Mouse (Mus musculus) urinary bladder, postnatal 10 days (tissue): ENCODE data around the gene Nos2.
A peak's percentile ranks its signal among the peaks of the same experiment; 100 is the strongest.

Source experiments
- DNase-seq: peaks from one replicate; pipeline ENCODE4 v3.0.0; 2022; ENCODE audit warnings: low spot score

Gene Nos2

DNA sequence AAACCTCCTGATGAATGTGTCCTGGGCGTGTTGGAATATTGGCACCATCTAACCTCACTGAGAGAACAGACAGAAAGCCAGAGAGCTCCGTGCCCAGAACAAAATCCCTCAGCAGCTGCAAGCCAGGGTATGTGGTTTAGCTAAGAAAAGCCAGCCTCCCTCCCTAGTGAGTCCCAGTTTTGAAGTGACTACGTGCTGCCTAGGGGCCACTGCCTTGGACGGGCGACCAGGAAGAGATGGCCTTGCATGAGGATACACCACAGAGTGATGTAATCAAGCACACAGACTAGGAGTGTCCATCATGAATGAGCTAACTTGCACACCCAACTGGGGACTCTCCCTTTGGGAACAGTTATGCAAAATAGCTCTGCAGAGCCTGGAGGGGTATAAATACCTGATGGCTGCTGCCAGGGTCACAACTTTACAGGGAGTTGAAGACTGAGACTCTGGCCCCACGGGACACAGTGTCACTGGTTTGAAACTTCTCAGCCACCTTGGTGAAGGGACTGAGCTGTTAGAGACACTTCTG lies at the start of gene Nos2:
TSS of gene Nos2 (plus strand) at position 377 of the 529 bp plus-strand sequence.
- no peak for DNase-seq

DNA sequence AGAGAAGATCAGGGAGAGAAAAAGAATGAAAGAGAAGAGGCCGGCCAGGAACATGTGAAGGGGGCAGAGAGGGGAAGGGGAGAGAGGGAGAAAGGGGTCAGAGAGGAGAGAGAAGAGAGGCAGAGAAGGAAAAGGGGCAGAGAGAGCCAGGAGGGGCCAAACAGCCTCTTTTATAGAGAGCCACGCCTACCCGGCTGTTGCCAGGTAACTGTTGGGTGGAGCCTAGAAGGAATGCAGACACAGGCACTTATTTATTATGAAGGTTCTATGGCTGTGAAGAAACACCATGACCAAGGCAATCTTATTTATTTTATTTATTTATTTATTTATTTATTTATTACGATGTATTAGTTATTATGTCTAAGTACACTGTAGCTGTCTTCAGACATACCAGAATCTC lies 49.7 kb upstream of the Nos2 start:
- DNase-seq = no peak

- DNase-seq = no peak
Measured at GRCm38 (mm10) chr11:78872782-78873181, 47.8 kb upstream of the Nos2 start.

- no peak for DNase-seq
Measured at GRCm38 (mm10) chr11:78879727-78880126, 40.9 kb upstream of the Nos2 start.

DNA sequence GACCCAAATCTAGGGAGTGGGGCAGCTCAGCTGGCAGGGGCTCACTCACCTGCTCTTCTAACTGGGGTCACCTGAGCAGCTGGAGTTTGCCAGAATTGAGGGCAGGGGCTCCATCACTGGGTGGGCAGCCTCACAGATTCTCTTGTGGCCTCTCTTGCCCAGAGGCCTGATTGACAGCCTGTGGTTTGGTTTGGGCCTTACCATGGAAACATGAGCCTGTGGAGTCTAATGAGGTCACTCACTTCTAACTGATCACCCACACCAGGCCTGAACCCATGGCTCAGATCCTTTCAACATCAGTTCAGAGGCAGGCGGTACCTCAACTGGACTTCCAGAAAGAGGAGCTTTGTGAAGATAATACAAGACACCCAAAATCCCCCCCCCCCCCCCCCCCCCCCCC lies 33.9 kb upstream of the Nos2 start:
- no peak for DNase-seq

DNA sequence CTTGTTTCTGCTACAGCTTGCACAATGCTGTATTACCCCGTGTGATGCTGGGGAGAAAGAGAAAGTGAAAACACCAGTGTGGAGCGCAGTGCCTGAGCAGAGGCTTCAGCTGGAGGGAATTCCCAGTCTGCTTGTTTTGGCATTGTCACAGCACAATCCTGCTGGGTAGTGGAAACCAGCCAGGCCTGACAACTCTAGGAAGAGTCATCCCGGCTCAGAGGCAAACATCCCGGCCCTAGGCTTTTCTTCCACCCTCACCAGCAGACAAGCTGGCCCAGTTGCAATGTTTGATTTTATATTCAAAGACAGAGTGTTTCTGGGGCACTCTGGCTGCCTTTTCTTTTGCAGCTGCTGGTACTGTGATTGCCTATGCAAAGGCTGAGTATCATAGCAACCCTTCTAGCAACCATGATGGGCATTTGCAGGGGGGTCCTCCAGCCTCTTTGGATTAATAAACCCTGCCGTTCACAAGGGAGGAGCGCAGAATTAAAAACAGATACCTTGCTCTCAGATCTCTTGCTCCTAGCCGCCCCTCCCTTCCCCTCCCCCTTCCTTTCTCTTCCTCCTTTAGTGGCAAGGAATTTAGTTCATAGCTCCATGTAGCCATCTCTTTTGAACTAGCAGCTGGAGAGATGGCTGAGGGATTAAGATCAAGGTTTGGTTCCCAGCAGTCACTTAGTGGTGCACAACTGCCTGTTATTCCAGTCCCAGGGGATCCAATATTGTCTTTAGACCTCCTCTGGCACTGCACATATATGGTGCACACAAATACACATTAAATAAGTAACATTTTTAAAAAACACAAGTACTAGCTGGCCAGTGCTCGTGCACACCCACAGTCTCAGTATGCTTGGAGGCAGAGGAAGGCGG lies 33.2 kb upstream of the Nos2 start:
- DNase-seq = peak; percentile 18

DNA sequence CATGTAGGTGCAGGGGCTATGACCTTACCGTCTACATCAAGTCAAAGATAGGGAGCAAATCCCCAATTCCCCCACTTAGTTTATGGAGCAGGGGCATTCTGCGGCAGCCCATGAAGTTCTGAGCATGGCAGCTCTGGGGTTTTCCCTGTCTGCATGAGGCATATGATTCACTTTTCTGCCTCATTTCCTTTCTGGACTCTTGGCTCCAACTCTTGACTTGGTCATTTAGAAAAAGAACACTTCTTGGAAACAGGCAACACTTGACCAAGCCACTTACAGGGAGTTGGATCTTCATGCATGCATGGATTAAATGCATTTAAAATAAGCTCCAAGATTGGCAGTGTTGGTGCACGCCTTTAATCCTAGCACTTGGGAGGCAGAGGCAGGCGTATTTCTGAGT lies 31.4 kb upstream of the Nos2 start:
- no peak for DNase-seq

DNA sequence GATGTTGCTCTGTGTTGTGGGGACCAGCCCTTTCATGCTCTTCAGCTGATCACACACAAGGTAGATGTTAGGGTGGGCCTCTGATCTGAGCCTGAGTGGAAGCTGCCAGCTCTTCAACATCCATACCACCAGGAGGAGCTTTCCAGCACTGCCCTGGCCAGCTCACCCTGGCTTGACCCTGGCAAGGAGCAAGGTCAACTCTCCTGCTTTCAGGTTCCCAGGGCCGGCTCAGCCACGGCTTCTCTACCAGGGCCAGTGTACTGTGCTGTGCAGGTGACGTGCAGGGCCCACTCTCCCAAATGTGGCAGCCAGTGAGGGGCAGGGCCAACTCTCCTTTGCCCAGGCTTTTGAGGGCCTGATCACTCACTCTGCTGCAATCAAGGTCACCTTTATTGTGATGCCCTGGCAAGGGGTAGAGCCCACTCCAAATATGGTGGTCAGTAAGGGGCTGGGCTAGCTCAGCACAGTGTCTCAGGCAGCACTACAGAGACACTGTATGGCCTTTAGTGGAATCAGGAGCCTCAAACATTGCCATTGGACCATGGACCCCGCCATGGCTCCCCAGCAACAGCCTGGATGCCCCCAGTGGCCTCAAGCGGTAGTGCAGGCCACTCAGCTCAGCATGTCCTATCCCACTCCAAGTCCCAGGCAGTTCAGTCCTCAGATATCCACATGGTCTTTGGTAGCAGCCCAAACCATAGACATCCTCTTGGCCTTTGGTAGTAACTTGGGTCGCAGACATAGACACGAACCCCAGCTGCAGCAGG lies 24.0 kb upstream of the Nos2 start:
- no peak for DNase-seq

- no peak for DNase-seq
Measured at GRCm38 (mm10) chr11:78915473-78915872, 5.1 kb upstream of the Nos2 start.

- DNase-seq = no peak
Measured at GRCm38 (mm10) chr11:78916410-78916809, 4.2 kb upstream of the Nos2 start.

DNA sequence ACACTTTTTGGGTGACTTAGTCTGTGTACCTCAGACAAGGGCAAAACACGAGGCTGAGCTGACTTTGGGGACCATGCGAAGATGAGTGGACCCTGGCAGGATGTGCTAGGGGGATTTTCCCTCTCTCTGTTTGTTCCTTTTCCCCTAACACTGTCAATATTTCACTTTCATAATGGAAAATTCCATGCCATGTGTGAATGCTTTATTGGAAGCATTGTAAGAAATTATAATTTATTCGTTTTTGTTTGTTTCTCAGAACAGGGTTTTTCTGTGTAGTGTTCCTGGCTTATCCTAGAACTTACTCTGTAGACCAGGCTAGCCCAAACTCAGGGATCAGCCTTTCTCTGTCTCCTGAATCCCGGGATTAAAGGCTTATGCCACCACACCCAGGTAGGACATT lies 842 bp upstream of the Nos2 start:
- DNase-seq = no peak

- DNase-seq = no peak
Measured at GRCm38 (mm10) chr11:78922678-78923407, 2.3 kb downstream of the Nos2 start.

DNA sequence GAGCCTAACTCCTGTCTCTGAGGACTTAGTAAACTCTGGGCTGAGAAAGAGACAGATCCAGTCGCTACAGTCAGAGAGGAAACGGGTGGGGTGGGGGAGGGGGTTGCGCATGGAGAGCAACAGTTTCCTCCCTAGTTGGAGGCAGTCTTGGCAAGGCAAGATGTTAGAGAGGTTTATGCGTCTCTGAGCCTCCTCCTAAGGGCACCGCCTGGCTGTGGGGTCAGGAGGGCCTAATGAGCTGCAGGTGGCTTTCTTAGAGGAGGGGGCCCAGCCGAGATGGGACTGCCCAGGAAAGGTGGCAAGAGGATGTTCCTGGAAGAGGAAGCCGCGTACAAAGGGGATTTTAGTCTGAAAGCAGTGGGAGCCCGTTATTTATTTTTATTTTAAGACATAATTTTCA lies 3.5 kb downstream of the Nos2 start:
- DNase-seq = no peak

GRCm38 (mm10) chr11:78924916-78925315 lies 4.3 kb downstream of the Nos2 start:
- no peak for DNase-seq

- no peak for DNase-seq
Measured at GRCm38 (mm10) chr11:78929345-78929744, 8.8 kb downstream of the Nos2 start.

DNA sequence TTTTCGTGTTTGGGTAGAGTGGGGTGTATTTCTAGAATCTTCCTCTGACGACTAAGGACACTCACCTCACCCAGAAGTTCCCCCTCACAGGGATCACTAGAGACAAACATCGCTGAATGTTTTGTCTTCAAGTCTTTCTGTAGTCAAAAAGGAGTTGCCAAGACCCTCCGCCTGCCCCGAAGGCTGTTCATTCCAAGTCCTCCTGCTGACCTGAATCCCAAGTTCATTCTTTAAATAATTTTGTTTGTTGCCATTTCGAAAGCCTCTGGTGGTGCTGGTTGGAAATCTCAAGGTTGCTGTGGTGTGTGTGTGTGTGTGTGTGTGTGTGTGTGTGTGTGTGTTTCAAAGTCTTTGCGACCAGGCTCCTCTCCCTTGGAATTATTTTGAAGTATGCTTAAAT lies 13.7 kb downstream of the Nos2 start:
- no peak for DNase-seq

DNA sequence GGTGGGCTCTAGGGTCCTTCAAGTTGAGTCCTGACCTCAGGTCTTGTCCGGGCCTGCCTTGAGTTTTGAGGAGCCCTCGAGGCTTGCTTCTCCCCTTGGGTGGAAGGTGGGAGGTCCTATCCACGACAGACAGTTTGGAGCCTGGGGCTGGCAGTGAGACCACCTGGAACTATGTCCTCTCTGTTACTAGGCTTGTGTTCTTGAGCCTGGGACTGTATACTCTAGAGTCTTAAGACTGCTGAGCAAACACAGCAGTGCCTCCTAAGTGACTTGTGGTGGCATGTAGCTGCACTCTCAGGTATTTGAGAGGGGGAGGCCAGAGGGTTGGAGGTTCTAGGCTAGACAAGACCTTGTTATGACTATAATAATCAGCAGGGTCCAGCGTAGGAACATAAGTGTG lies 14.1 kb downstream of the Nos2 start:
- no peak for DNase-seq

DNA sequence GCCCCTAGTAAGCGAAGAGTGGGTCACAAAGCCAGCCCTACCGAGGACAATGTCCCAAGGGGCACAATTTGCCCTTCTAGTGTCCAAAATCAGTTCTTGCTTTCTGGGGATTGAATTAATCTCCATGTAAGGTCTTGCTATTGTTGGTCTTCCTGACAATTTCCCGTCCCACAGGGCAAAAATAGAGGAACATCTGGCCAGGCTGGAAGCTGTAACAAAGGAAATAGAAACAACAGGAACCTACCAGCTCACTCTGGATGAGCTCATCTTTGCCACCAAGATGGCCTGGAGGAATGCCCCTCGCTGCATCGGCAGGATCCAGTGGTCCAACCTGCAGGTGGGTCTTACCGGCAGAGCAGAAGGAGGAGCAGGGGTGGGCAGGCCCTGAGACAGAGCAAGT lies 14.6 kb downstream of the Nos2 start:
- DNase-seq = no peak

DNA sequence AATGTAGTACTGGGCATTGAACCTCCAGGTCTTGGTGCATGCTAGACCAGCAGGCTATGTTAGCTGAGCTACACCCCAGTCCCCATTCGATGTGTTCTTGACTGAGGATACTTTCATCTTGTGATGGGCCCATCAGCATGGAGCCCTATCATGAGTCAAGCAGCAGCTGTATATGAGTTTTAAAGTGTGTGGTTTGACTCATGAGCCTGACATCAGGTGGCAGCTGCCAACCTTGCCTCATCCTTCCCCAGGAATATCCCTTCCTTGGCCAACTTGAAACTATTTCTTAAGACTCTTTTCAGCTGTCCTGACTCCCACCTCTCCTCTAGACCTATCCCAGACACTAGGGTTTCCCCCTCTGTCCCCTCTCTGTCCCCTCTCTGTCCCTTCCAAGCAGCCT lies 22.5 kb downstream of the Nos2 start:
- no peak for DNase-seq

DNA sequence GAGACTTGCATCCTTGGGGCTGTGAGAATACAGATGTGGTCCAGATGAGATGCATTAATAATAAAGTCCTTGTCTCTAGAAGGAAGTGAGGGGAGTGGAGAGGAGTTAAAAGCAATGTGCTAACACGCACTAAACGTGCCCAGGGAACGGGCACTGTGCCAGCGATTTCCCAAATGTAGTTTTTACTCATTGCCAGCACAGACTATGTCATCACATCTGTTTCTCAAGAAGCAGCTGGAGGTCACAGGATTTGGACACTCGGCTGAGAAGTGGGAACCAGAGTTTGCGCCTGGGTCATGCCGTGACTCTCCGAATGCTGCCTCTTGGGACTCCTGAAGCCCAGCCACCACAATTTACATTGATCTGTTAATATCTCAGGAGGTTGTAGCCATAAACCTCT lies 29.8 kb downstream of the Nos2 start:
- DNase-seq = no peak

GRCm38 (mm10) chr11:78952467-78952866 lies 31.9 kb downstream of the Nos2 start:
- no peak for DNase-seq

DNA sequence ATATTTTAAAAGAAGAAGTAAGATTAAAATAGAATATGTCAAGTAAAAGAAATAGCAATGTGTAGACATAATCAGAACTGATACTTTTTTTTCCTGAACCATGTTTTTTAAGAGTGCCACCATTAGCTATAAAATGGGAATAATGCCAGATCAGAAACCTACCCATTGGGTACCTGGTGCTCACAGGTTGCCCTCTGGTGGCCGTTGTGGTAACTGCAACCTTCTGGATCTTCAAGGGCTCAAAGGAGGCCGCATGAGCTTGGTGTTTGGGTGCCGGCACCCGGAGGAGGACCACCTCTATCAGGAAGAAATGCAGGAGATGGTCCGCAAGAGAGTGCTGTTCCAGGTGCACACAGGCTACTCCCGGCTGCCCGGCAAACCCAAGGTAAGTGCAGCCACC lies 35.7 kb downstream of the Nos2 start:
- peak; percentile 35 for DNase-seq

- no peak for DNase-seq
Measured at GRCm38 (mm10) chr11:78959367-78959766, 38.8 kb downstream of the Nos2 start.
